Mouse (Mus musculus) cerebellum, postnatal 25 days (tissue): ENCODE measurements around the gene N6amt1.

ENCODE experiments used
- DNase-seq, 2 experiments: peaks; one replicate each; pipeline ENCODE4 v3.0.0; 2021; ENCODE audit warnings: mixed read lengths in 2 of 2

The N6amt1 gene

DNA sequence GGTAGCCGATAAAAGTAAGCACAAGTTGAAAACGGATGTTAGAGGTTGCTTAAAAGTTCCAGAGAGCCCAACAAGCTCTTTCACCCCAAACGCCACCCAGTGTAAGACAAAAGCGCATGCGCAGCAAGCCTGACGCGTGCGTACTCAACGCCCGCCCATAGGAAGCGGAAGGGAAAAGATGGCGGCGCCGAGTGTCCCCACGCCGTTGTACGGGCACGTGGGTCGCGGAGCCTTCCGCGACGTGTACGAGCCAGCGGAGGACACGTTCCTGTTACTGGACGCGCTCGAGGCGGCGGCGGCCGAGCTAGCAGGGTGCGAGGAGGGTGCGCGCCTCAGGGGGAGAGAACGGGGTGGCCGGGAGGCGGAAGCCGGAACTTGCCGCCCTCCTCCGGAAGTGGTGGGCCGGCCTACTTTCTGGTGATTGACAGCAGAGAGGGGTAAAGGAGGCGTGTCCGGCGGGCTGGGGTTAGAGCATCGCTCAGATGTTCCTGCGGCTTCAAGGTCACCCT is at the start of gene N6amt1:
Gene N6amt1, plus strand, starts transcription at position 111 of the 509 bp plus-strand sequence.
- peak; percentile 94 to 95 for DNase-seq

DNA sequence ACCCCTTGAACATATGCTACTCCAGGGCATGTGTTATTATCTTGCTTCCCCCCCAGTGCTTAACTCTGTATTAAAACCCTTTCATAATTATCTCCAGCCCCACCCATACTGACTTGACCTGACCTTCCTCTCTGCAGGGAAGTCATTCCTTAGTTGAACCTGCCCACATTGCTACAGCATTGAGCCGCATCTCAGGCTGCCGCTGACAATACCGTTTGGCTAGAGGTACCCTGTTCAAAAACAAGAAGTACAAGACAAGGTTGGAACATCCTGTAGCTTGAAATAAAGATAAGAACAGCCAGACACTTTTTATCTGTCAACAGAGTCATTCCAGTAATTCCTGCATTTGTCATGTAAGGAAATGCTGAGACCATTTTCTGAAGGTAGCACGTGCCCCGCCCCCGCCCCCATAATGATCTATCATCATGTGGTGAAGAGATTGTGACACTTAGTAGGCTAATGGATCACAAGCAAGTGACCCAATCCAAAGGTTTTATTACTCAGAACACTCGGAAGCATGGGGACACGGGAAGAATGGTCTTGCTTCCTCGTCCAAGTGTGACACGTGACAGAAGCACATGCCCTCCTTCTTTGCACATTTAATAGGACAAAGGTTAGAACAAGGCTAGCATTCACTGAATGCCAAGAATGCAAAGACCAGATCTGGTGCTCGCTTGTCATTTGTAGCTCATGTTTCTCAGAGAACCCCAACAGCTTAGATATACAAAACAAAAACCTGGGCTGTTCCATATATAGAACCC is 48.6 kb upstream of the N6amt1 start:
- no peak for DNase-seq

DNA sequence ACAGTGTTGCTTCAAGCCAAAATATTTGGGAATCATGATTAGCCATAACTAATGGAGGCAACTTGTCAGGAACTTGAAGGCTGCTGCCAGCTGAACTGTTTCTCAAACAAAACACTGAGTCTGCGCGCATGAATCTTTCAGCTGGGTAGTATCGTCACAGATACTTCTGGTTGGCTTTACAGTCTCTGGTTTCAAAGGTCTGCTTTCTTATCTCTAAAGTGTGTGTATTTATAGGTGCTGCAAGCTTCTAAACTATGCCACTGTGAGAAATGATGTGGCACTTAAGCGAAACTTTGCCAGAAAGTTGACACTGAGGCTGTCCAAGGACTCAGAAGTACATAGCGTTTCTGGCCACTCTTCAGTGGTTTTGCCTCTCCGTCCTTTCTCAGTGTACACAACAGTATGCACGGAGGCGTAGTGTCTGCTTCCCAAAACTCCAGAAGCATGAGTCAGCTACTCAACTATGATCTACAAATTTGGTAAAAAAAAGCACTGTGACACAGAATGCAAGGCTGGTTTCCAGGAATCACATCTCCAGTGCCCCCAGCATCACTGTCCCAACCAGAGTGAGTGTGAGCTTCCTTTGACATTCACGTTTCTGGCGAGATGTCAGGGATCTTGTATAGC is 46.8 kb upstream of the N6amt1 start:
- DNase-seq, result no peak

DNA sequence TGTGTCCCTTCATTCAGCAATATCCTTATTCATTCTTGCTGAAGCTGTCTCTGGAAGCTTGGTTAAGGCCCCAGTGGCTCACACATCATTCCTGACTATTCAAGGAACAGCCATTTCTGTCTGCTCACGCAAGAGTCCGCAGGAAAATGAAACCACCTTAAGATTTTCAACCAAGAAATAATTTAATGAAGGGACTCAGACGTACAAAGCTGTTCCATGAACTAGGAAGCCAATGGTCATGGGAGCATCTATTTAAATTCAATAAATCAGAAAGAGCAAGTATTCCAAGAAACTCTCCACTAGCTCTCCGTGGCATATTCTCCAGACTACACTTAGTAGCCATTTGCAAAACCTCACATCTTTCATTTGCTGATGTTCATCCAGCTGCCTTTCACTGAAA is 43.3 kb upstream of the N6amt1 start:
- no peak for DNase-seq

DNA sequence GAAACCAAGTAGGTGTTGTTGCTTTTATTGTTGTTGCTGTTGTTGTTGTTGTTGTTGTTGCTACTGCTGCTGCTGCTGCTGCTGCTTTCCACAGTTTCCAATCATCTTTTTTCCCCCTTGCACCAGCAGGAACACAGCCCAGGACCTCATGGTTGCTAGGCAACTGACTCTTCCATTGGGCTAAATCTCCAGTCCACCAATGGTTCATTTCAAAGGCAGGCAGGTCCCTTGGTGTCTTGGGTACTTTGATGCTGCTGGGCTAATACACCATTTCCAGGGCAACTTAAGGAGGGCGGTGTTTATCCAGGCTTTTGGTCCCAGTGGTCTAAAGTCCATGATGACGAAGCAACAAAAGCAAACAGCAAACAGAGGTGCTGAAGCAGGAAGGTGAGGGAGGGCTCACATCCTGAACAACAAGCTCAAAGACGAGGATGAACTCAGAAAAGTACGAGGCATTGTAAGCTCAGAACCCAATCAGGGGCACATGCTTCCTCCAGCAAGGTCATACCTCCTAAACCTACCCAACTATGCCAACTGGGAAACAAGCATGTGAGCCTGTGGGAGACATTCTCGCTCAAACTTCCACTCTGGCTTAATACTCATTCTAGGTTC is 35.7 kb upstream of the N6amt1 start:
- DNase-seq, result no peak

DNA sequence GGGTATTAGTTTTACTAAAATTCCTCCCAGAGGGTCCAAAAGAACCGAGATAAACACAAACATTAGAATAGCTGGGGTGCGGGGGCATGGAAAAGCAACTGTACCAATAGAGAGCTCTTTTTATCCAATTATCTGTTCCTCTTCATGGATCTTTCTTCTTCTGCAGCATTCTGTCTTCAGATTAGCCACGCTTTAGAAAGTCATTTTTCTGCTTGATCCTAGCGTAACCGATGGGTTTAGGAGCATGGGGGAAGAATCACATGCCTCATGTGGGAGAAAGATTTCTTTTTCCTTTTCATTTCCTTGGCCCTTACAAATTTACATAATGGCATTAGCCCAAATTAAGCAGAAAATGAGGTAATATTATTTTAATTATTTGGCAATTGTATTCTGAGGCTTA is 35.0 kb upstream of the N6amt1 start:
- DNase-seq, result no peak

GRCm38 (mm10) chr16:87319541-87320251 is 34.3 kb upstream of the N6amt1 start:
- DNase-seq, result no peak

GRCm38 (mm10) chr16:87320252-87320555 is 33.8 kb upstream of the N6amt1 start:
- no peak for DNase-seq

GRCm38 (mm10) chr16:87324571-87324970 is 29.4 kb upstream of the N6amt1 start:
- DNase-seq, result no peak

GRCm38 (mm10) chr16:87329986-87330385 is 24.0 kb upstream of the N6amt1 start:
- DNase-seq, result no peak

- no peak for DNase-seq
Observed at GRCm38 (mm10) chr16:87334756-87335155, 19.2 kb upstream of the N6amt1 start.

GRCm38 (mm10) chr16:87341043-87341572 is 12.9 kb upstream of the N6amt1 start:
- DNase-seq, result no peak

GRCm38 (mm10) chr16:87348133-87348532 is 5.9 kb upstream of the N6amt1 start:
- no peak for DNase-seq

DNA sequence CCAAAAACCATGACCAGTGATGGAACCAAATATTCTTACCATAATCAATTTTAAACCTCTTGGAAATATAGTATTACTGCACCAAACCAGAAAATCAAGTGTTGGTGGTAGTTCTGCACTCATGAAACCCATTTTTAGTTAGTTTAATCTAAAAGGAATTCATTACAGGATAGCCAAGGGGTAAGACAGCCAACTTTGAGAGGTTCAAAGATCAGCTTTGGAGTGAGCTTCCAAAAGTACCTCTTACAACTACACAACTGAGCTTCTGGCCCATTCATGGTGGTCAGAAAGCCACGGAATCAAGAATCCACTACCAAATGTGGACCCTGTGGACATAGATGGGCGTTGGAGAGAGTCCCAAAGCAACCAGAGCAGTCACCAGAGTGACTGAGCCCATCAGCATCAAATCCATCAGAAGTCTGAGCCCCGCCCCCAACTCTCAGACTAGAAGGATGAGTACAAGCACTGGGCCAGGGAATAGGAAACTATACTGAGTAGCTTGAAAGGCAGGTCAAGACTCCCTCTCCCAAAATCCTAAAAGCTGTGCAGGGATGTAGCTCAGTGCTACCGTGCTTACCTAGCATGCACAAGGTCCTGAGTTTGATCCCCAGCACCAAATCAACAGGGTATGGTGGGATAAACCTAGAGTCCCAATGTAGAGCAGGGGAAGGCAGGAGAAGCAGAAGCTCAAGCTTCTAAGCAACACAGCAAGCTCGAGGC is 2.4 kb upstream of the N6amt1 start:
- no peak for DNase-seq

GRCm38 (mm10) chr16:87353605-87354004 is 380 bp upstream of the N6amt1 start:
- DNase-seq, result peak in 1 of 2 experiments; percentile 22

DNA sequence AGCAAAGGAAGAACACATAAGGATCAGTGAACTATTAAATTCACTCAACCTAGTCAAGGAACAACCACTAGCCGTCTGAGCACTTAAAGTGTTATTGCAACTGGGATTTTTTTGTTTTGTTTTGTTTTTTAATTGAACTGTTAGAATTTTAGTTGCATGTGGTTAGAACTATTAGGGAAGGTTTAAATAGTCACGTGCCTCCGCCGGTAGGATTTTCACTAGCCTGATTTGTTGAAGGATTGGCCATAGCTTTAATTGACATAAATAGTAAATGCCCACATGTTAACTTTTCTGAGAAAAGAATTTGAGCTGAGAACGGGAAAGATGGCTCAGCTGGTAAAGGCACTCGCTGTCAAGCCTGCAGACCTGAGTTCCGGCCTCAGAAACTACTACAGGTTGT is 763 bp downstream of the N6amt1 start:
- no peak for DNase-seq

DNA sequence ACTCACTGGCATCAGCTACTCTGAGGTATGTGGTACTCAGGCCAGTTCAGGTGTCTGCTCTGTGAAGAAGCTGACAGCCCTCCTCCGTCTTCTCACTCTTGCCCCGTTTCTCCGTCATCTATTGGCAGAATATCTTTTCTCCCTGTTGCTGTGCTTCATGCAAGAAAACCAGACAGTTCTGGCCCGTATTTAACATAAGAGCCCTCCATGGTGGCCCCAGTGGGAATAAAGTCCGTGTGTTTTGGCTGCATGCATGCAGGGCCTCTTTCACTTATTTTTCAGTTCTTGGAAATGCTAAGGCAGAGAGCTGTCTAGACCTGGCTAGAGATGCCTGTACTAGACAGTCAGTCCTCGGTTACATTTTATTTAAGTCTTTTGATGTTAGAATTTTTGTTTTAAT is 6.1 kb downstream of the N6amt1 start:
- no peak for DNase-seq

DNA sequence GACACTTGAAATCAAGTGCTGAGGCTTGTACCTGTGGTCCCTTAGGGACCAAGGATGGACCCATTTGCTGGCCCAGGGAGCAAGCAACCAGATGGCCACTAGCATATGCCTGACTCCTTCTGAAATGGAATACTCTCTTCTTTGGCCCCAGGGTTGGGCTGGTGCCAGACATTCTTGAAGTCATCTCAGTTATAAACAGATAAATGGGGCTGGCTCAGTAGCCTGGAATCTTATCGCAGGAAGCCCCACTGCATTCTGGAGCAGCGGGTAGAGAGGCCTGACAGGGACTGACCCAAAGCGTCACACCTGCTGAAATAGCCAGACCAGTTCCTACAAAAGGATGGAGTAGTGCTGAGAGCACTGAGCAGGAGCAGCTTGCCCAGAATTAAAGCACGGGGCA is 10.2 kb downstream of the N6amt1 start:
- DNase-seq, result peak; percentile 79 to 87

- no peak for DNase-seq
Observed at GRCm38 (mm10) chr16:87366035-87366434, 12.1 kb downstream of the N6amt1 start.

DNA sequence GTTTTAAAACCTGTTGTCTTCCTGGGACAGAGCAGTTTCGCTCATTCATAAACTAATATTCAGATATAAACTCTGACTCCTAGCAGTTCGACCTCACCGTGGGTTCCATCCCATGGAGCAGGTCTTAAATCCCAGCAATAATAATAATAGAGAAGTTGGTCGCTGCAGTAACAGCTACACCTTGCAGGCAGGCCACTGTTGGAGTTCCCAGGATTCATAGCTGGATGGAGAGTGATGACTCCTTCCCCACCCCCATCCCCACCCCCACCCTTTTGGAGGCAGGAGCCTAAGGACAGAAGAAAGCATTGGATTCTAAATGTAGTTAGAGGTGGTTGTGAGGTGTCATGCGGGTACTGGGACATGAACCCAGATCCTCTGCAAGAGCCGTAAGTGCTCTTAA is 12.5 kb downstream of the N6amt1 start:
- DNase-seq, result no peak

GRCm38 (mm10) chr16:87382996-87383395 is 29.0 kb downstream of the N6amt1 start:
- no peak for DNase-seq

GRCm38 (mm10) chr16:87384366-87384765 is 30.4 kb downstream of the N6amt1 start:
- DNase-seq, result no peak
